Mouse (Mus musculus) heart, adult 2 months (tissue): ENCODE measurements at regions not wholly inside any gene's neighbourhood (a gene's known extent, or its start where the extent isn't known, plus 50 kb on each side); places are given as distances from the start of the nearest gene placed in this dataset.

Experiments used
- CTCF ChIP-seq: fragments of 200-600 bp; IDR thresholded peaks from 2 replicates; pipeline ENCODE4 v1.8.1; 2022; ENCODE audit warnings: antibody characterized with exemption, mild to moderate bottlenecking, moderate library complexity
- EP300 ChIP-seq: fragments of 200-500 bp; IDR thresholded peaks from 2 replicates; pipeline ENCODE4 v1.6.1; 2011; ENCODE audit warnings: low read depth, low read length, control low read depth; ENCODE audit not compliant: insufficient read depth
- POLR2A ChIP-seq: fragments of 200-500 bp; IDR thresholded peaks from 2 replicates; pipeline ENCODE4 v1.6.1; 2011; ENCODE audit warnings: mild to moderate bottlenecking, low read depth, low read length, control low read depth; ENCODE audit not compliant: insufficient read depth

GRCm38 (mm10) chr1:81718233-81718632 is 514.7 kb upstream of the Gm9747 start:
- TF ChIP-seq CTCF (no peak), POLR2A (no peak), EP300 (no peak)
